Mouse (Mus musculus): Measurements from ENCODE around the gene Hist2h2aa1.
"Not testable (repeated sequence)": the region's sequence is repeated elsewhere in the genome, so short reads cannot be mapped to it uniquely, and the experiment has no call there.

GRCm38 (mm10) chr3:96290727-96291126 lies 45.4 kb downstream of the Hist2h2aa1 start:
- TF ChIP-seq CTCF (IDR thresholded peaks at IDR 0.05; ENCODE audit: borderline replicate concordance, extremely low read depth, insufficient read depth, insufficient read length); POLR2A (IDR thresholded peaks at IDR 0.05; ENCODE audit: borderline replicate concordance, extremely low read depth, insufficient read depth, insufficient read length, poor library complexity, severe bottlenecking): not testable (repeated sequence)
